Mouse (Mus musculus): ENCODE measurements at regions not wholly inside any gene's neighbourhood (a gene's known extent, or its start where the extent isn't known, plus 50 kb on each side); places are given as distances from the start of the nearest gene placed in this dataset.
"Not testable (repeated sequence)": the region's sequence is repeated elsewhere in the genome, so short reads cannot be mapped to it uniquely, and the experiment has no call there.

GRCm38 (mm10) chr17:82905483-82905882 is 309.6 kb upstream of the Pkdcc start:
- Histone ChIP-seq H3K9ac (ENCODE audit: insufficient read depth, low read depth) (no peak overlapping the region), H3K79me2 (replicated peaks; ENCODE audit: control insufficient read depth, extremely low read depth, insufficient read depth, poor library complexity, severe bottlenecking) (no peaks in the 10 kb centered on the region), H3K27me3 (replicated peaks) (peaks cover 12% of the 10 kb centered on the region), H3K4me3 (replicated peaks in 1 of 3; ENCODE audit: low read depth in 2 of 3, low read length in 2 of 3, poor library complexity in 1 of 3) (no peak overlapping the region), H3K9me3 (replicated peaks; ENCODE audit: low read length) (no peaks in the 10 kb centered on the region), H3K36me3 (replicated peaks in 1 of 2; ENCODE audit: control insufficient read depth in 1 of 2, insufficient read depth in 1 of 2, low read length in 1 of 2) (no peaks in the 10 kb centered on the region), H3K27ac (ENCODE audit: insufficient read depth, low read depth) (no peak overlapping the region), H3K4me1 (ENCODE audit: control insufficient read depth in 1 of 2, insufficient read depth in 2 of 2) (no peaks in the 10 kb centered on the region), H3K4me2 (ENCODE audit: insufficient read depth, low read depth, poor library complexity, severe bottlenecking) (no peak overlapping the region)
- TF ChIP-seq MAFK (IDR thresholded peaks at IDR 0.05; ENCODE audit: insufficient replicate concordance, low read length): no peak
- no peak for TF ChIP-seq PAX5 (IDR thresholded peaks at IDR 0.05; ENCODE audit: low read length)
- no peak for TF ChIP-seq RAD21 (IDR thresholded peaks at IDR 0.05; ENCODE audit: low read depth, low read length)
- no peak for TF ChIP-seq JUN (IDR thresholded peaks at IDR 0.05; ENCODE audit: insufficient read depth, low read depth, low read length)
- TF ChIP-seq MYC (IDR thresholded peaks at IDR 0.05; ENCODE audit: low read depth, low read length): no peak
- no peak for TF ChIP-seq ZKSCAN1 (IDR thresholded peaks at IDR 0.05; ENCODE audit: borderline replicate concordance, low read depth, low read length)
- TF ChIP-seq ZMIZ1 (IDR thresholded peaks at IDR 0.05; ENCODE audit: low read depth, low read length): no peak
- TF ChIP-seq E2F4 (IDR thresholded peaks at IDR 0.05; ENCODE audit: insufficient replicate concordance, low read depth, low read length): no peak
- TF ChIP-seq MXI1 (IDR thresholded peaks at IDR 0.05; ENCODE audit: low read depth, low read length): no peak
- TF ChIP-seq SMC3 (IDR thresholded peaks at IDR 0.05; ENCODE audit: low read depth, low read length): no peak
- no peak for TF ChIP-seq POLR2AphosphoS2 (IDR thresholded peaks at IDR 0.05; ENCODE audit: low read depth, low read length)
- no peak for TF ChIP-seq MAZ (IDR thresholded peaks at IDR 0.05; ENCODE audit: low read depth, low read length)
- no peak for TF ChIP-seq ELF1 (IDR thresholded peaks at IDR 0.05; ENCODE audit: low read depth, low read length)
- TF ChIP-seq RCOR1 (conservative IDR thresholded peaks at IDR 0.05; ENCODE audit: low read depth, low read length): no peak
- no peak for TF ChIP-seq TCF12 (IDR thresholded peaks at IDR 0.05; ENCODE audit: low read depth, low read length)
- TF ChIP-seq GABPA (IDR thresholded peaks at IDR 0.05; ENCODE audit: insufficient replicate concordance, low read depth, low read length): no peak
- no peak for TF ChIP-seq USF1 (IDR thresholded peaks at IDR 0.05; ENCODE audit: low read depth, low read length)
- TF ChIP-seq POLR2A (IDR thresholded peaks at IDR 0.05; ENCODE audit: low read depth, low read length): no peak
- TF ChIP-seq IRF4 (IDR thresholded peaks at IDR 0.05; ENCODE audit: low read depth, low read length): no peak
- no peak for DNase-seq (ENCODE audit: extremely low read depth)
- in situ Hi-C loops (cut with MboI; ENCODE audit: low pct_ligation_motif_present, low pct_unique_long_range_greater_than_20kb, low sequenced_read_pairs): no loop called here
- dilution Hi-C loops (cut with MboI; ENCODE audit: extremely low pct_ligation_motif_present, extremely low pct_unique_long_range_greater_than_20kb, low sequenced_read_pairs): no loop called here

DNA sequence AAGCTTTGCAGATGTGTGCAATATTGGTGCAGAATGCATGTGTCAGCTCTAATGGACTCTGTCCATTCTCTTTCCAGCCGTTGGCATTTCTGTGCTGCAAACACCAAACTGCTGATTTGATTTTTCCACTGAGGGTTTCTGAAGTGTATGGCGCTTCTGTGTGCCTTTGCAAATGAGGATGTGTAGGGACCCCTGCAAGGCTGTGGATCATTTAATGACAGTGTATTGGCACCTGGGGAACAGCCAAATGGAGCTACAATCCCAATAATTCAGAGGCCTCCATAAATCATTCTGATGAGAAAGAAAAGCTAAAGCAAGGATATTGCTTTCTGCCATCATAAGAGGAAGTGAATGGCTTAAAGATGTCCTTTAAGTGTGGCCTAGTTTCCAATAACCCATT is 305.9 kb upstream of the Pkdcc start:
- H3K27me3 ChIP-seq (replicated peaks): peaks cover 7% of the 10 kb centered on the region
- dilution Hi-C loops (cut with MboI; ENCODE audit: extremely low pct_ligation_motif_present, extremely low pct_unique_long_range_greater_than_20kb, low sequenced_read_pairs): no loop called here
- H3K79me2 ChIP-seq (replicated peaks; ENCODE audit: control insufficient read depth, extremely low read depth, insufficient read depth, poor library complexity, severe bottlenecking): no peaks in the 10 kb centered on the region
- no peaks in the 10 kb centered on the region for H3K9me3 ChIP-seq (replicated peaks; ENCODE audit: low read length)
- H3K36me3 ChIP-seq (replicated peaks in 1 of 2; ENCODE audit: control insufficient read depth in 1 of 2, insufficient read depth in 1 of 2, low read length in 1 of 2): no peaks in the 10 kb centered on the region
- H3K4me3 ChIP-seq (replicated peaks in 1 of 3; ENCODE audit: low read depth in 2 of 3, low read length in 2 of 3, poor library complexity in 1 of 3): no peak overlapping the region
- no peak overlapping the region for H3K4me2 ChIP-seq (ENCODE audit: insufficient read depth, low read depth, poor library complexity, severe bottlenecking)
- H3K4me1 ChIP-seq (ENCODE audit: control insufficient read depth in 1 of 2, insufficient read depth in 2 of 2): no peaks in the 10 kb centered on the region
- DNase-seq (ENCODE audit: extremely low read depth): no peak
- TF ChIP-seq MAFK (IDR thresholded peaks at IDR 0.05; ENCODE audit: insufficient replicate concordance, low read length) (peak; percentile 64; the same call in 1 of the 2 replicates), ETS1 (conservative IDR thresholded peaks at IDR 0.05; ENCODE audit: low read depth, low read length) (no peak)
- in situ Hi-C loops (cut with MboI; ENCODE audit: low pct_ligation_motif_present, low pct_unique_long_range_greater_than_20kb, low sequenced_read_pairs): no loop called here
- no peak overlapping the region for H3K27ac ChIP-seq (ENCODE audit: insufficient read depth, low read depth)
- H3K9ac ChIP-seq (ENCODE audit: insufficient read depth, low read depth): no peak overlapping the region

- H3K9ac ChIP-seq (ENCODE audit: insufficient read depth, low read depth); in situ Hi-C loops (cut with MboI; ENCODE audit: low pct_ligation_motif_present, low pct_unique_long_range_greater_than_20kb, low sequenced_read_pairs); H3K36me3 ChIP-seq (replicated peaks in 1 of 2; ENCODE audit: control insufficient read depth in 1 of 2, insufficient read depth in 1 of 2, low read length in 1 of 2); H3K4me2 ChIP-seq (ENCODE audit: insufficient read depth, low read depth, poor library complexity, severe bottlenecking); H3K4me3 ChIP-seq (replicated peaks in 1 of 3; ENCODE audit: low read depth in 2 of 3, low read length in 2 of 3, poor library complexity in 1 of 3); H3K27ac ChIP-seq (ENCODE audit: insufficient read depth, low read depth); dilution Hi-C loops (cut with MboI; ENCODE audit: extremely low pct_ligation_motif_present, extremely low pct_unique_long_range_greater_than_20kb, low sequenced_read_pairs); H3K79me2 ChIP-seq (replicated peaks; ENCODE audit: control insufficient read depth, extremely low read depth, insufficient read depth, poor library complexity, severe bottlenecking); DNase-seq (ENCODE audit: extremely low read depth); H3K9me3 ChIP-seq (replicated peaks; ENCODE audit: low read length); H3K4me1 ChIP-seq (ENCODE audit: control insufficient read depth in 1 of 2, insufficient read depth in 2 of 2): not testable (repeated sequence)
- H3K27me3 ChIP-seq (replicated peaks): peaks cover 36% of the 10 kb centered on the region
Observed at GRCm38 (mm10) chr17:82922986-82923385, 292.1 kb upstream of the Pkdcc start.

All from CH12.LX (cell line).